Comparison of ENCODE assay signal across 24 mouse cellular contexts in genomic region chr12:86645494-86645893, GRCm38 (mm10). TPM values are rescaled to one million over a fixed set of nuclear protein-coding genes. Genes with fewer than 3 reads are reported as not detected.
A peak's percentile ranks its signal among the peaks of the same experiment; 100 is the strongest.
DNase-seq lines count a peak whose midpoint lies in the region; ATAC-seq and TF ChIP-seq lines count a peak whose summit lies in the region.
"Had no signal": no experiment of that assay in that cellular context is flagged by ENCODE, and none has a peak within 500 bp of the region (broad histone marks: within the 10 kb centered on the region; RNA-seq: fewer than 3 reads in every experiment).

No protein-coding gene starts in this region.

- H3K4me3 ChIP-seq in layer of hippocampus, adult 2 months = no peak overlapping the region
- no peak overlapping the region for H3K4me3 ChIP-seq in hindbrain, embryonic 12.5 days
- H3K4me3 ChIP-seq in neural tube, embryonic 13.5 days = no peak overlapping the region
- H3K4me3 ChIP-seq: forebrain, embryonic 13.5 days; heart, adult 2 months; heart, embryonic 12.5 days; neural tube, embryonic 12.5 days; stomach, embryonic 15.5 days had no signal

- no peaks in the 10 kb centered on the region for H3K27me3 ChIP-seq in hindbrain, embryonic 12.5 days
- H3K27me3 ChIP-seq in neural tube, embryonic 13.5 days = no peaks in the 10 kb centered on the region
- H3K27me3 ChIP-seq: forebrain, embryonic 13.5 days; heart, embryonic 12.5 days; neural tube, embryonic 12.5 days; stomach, embryonic 15.5 days had no signal

- H3K4me2 ChIP-seq in hindbrain, embryonic 12.5 days (replicated peaks) = no peak overlapping the region
- H3K4me2 ChIP-seq in neural tube, embryonic 13.5 days = no peak overlapping the region
- H3K4me2 ChIP-seq: forebrain, embryonic 13.5 days; heart, embryonic 12.5 days; neural tube, embryonic 12.5 days; stomach, embryonic 15.5 days had no signal

- peaks cover 28% of the 10 kb centered on the region for H3K4me1 ChIP-seq in hindbrain, embryonic 12.5 days
- H3K4me1 ChIP-seq in neural tube, embryonic 13.5 days (replicated peaks) = peaks cover 42% of the 10 kb centered on the region
- H3K4me1 ChIP-seq: stomach, embryonic 15.5 days had no signal

- peak; percentile 47; the same call in 1 of the 2 replicates for ATAC-seq in hindbrain, embryonic 12.5 days (ENCODE audit: low FRiP score)
- ATAC-seq in neural tube, embryonic 13.5 days (ENCODE audit: low read depth) = no peak
- ATAC-seq: CD4-positive, CD25-positive, alpha-beta regulatory T cell, adult 4 months; forebrain, embryonic 13.5 days had no signal

- no peak for DNase-seq in layer of hippocampus, adult 2 months (ENCODE audit: low spot score in 2 of 2)
- DNase-seq in layer of hippocampus, postnatal 36 days = no peak
- peak; percentile 44 for DNase-seq in MN1 (ENCODE audit: low spot score)
- DNase-seq in adipocyte (ENCODE audit: low spot score) = no peak
- no peak for DNase-seq in gastrocnemius, postnatal 10 days
- DNase-seq: adrenal gland, adult 2 months; adrenal gland, postnatal 36 days; heart, adult 2 months; kidney, adult 2 months; liver; lung, adult 2 months; lung, postnatal 10 days; retina, postnatal 1 day had no signal

- no peaks in the 10 kb centered on the region for H3K36me3 ChIP-seq in hindbrain, embryonic 12.5 days
- H3K36me3 ChIP-seq in neural tube, embryonic 13.5 days = no peaks in the 10 kb centered on the region
- H3K36me3 ChIP-seq: heart, embryonic 12.5 days; neural tube, embryonic 12.5 days; stomach, embryonic 15.5 days had no signal

- no peak overlapping the region for H3K9ac ChIP-seq in hindbrain, embryonic 12.5 days
- no peak overlapping the region for H3K9ac ChIP-seq in neural tube, embryonic 13.5 days
- H3K9ac ChIP-seq: forebrain, embryonic 13.5 days; heart, embryonic 12.5 days; liver, embryonic 14.5 days; neural tube, embryonic 12.5 days; stomach, embryonic 15.5 days had no signal

- H3K9me3 ChIP-seq in hindbrain, embryonic 12.5 days (replicated peaks) = 0 out of 2 replicates have a peak, but pooled peaks cover 4% of the 10 kb centered on the region
- no peaks in the 10 kb centered on the region for H3K9me3 ChIP-seq in neural tube, embryonic 13.5 days
- H3K9me3 ChIP-seq: neural tube, embryonic 12.5 days; stomach, embryonic 15.5 days had no signal

- H3K27ac ChIP-seq in layer of hippocampus, adult 2 months = peak overlapping the region; percentile 66
- H3K27ac ChIP-seq in hindbrain, embryonic 12.5 days = no peak overlapping the region
- H3K27ac ChIP-seq in neural tube, embryonic 13.5 days (replicated peaks) = 0 out of 2 replicates have a peak overlapping the region, but pooled peaks have one; percentile 61
- H3K27ac ChIP-seq: heart, adult 2 months; kidney, postnatal 0 days; liver, embryonic 14.5 days; macrophage; stomach, embryonic 15.5 days had no signal

- TF ChIP-seq CTCF in layer of hippocampus, adult 2 months (conservative IDR thresholded peaks at IDR 0.05) = no peak

- 75% methylated on average over 5 of the region's 5 CpGs for WGBS in hindbrain, embryonic 12.5 days
- WGBS in neural tube, embryonic 13.5 days = 81% methylated on average over 5 of the region's 5 CpGs

RNA-seq across cellular contexts. Expression of gene Vash1, which starts 33.0 kb away (rescaled TPM):
- total RNA-seq in layer of hippocampus, adult 2 months (2021) = 10 to 100 TPM; 40.4 to 41.8 TPM
- total RNA-seq in layer of hippocampus, postnatal 36 days (2021) = 10 to 100 TPM; 44.4 to 47.7 TPM
- polyA plus RNA-seq in hindbrain, embryonic 12.5 days (2016; fragmentation: Nextera tagmentation; extraction: Ambion mirVana) = 34.4 and 35.3 TPM in 2 replicates
- 30.6 and 34.0 TPM in 2 replicates for polyA plus RNA-seq in neural tube, embryonic 13.5 days (2015; fragmentation: Nextera tagmentation; extraction: Ambion mirVana)
- total RNA-seq in gastrocnemius, postnatal 10 days (2021) = 10 to 100 TPM; 29.9 to 34.5 TPM
- total RNA-seq: monocyte, adult 5-6 weeks had no signal
- polyA plus RNA-seq: CD4-positive, CD25-positive, alpha-beta regulatory T cell, adult 4 months; macrophage had no signal
